Mouse (Mus musculus): ENCODE data around the gene Ehd1. TPM values are rescaled to one million over a fixed set of nuclear protein-coding genes. Genes with fewer than 3 reads are reported as not detected.

Ehd1 gene
- total RNA-seq, 2 experiments from 2014 or later, result 88.2 to 90.2 TPM

DNA sequence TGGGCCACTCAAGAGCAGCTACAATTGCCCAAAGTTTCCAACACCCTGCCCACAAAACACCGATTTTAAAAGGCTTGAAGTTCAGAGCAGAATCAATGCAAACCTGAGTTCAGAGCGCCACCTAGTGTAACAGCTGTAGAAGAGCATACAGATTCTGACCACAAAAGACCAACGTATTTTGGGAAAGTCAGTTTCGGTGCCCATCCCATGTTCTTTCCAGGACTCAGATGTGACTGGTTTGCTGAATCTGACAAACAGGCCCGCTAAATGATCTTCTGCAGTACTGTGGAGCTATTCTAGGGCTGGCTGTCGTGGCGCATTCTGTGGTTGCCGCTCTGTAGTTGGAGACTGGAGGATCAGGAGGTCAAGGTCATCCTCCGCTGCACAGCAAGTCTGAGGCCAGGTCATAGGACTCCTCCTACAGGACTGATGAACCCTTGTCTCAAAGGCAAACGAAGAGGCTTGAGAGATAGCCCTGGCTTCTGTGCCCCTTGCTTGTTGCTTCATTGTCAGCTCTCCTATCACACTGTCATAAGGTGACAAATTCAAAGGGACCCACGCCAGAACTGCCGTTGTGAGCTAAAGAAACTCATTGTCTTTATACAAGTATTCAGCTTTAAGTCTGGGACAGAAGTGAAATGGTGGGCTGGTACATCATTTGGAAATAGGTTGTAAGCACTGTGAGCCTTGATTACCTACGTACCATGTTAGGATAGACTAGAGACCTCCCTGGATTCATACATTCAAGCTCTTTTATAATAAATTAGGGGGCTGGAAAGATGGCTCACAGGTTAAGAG is 55.4 kb downstream of the Ehd1 start:
- no peak for DNase-seq (ENCODE audit: low spot score in 2 of 2)

GRCm38 (mm10) chr19:6333761-6334595 is 57.5 kb downstream of the Ehd1 start:
- no peak for DNase-seq (ENCODE audit: low spot score in 2 of 2)

DNA sequence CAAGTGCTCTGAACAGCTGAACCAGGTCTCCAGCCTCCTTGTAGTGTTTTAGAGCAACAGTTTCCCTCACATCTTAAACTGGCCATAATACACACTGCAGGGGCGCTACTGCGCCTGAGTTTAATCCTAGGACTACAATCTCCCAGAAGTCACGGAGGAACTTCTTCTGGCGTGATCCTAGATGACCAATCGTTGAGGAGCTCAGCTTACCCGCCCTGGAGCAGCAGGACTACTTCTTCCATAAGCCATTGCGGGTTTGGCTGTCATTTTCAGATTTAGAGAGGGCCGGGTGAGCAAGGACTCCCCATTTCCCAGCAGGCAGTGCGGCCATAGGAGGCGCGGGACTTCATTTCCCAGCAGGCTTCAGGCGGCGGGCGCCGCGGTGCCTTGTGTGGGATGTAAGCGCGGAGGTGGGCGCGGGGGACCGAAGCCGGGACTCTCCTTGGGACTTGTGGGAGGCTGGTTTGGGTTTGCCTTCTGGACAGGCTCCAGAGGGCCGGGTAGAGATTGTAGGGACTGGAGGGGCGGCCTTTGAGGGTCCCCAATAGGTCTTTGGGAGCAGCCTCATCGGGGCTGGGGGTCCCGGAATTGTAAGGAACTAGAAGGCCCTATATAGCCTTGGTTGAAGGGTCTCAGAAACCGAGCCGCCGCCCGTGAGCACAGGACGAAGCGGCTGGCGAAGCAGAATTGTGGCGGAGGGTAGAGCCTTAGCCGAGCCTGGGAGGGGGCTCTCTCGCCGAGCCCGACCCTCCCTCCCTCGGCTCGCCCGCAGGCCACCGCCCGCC is 58.3 kb downstream of the Ehd1 start, which contains the start of gene Men1:
Gene Men1 (plus strand): TSS at position 307 of the 785 bp plus-strand sequence.
- DNase-seq (ENCODE audit: low spot score in 2 of 2), result peak; percentile 70 to 83

GRCm38 (mm10) chr19:6335458-6335827 is 58.9 kb downstream of the Ehd1 start:
- DNase-seq (ENCODE audit: low spot score in 2 of 2), result no peak

DNA sequence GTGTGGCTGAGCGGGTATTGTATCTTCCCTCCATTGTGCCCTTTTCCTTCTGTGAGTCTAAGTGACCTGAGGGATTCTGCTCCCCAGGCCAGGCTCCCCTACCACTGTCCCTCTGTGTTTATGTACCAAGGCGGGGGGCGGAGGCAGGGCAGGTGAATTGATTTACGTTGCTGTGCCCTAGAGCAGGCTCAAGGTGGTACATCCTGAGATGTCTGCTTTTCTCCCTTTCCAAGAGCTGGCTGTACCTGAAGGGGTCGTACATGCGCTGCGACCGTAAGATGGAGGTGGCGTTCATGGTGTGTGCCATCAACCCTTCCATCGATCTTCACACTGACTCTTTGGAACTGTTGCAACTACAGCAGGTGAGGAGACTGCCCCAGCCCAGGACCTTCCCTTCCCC is 60.4 kb downstream of the Ehd1 start:
- no peak for DNase-seq (ENCODE audit: low spot score in 2 of 2)

DNA sequence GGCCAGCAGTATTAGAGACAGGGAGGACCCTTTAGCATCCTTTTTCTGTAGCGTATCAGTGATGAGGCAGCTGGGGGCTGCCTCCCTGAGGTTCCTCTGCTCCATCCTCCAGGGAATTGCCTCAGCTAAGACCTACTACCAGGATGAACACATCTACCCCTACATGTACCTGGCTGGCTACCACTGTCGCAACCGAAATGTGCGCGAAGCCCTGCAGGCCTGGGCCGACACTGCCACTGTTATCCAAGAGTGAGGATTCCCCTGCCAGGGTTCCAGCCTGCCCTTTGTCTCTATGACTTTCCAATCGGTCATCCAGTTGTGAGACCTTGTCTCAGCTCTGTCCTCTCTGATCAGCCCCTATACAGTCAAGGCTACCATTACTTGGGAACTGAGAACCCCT is 61.6 kb downstream of the Ehd1 start:
- no peak for DNase-seq (ENCODE audit: low spot score in 2 of 2)

DNA sequence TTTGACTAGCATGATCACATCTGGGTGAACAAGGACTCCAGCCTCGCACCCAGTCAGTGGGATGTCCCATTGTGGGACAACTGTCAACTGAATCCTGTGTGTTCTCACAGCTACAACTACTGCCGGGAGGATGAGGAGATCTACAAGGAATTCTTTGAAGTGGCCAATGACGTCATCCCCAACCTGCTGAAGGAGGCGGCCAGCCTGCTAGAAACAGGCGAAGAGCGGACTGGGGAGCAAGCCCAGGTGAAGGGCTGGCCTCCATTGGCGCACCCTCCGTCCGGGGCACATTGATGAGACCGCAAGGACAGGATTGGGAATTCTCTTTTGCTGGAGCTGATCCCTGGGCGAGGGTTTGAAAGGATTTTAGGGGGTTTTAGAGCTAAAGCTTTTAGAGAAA is 62.2 kb downstream of the Ehd1 start:
- DNase-seq (ENCODE audit: low spot score in 2 of 2), result no peak

DNA sequence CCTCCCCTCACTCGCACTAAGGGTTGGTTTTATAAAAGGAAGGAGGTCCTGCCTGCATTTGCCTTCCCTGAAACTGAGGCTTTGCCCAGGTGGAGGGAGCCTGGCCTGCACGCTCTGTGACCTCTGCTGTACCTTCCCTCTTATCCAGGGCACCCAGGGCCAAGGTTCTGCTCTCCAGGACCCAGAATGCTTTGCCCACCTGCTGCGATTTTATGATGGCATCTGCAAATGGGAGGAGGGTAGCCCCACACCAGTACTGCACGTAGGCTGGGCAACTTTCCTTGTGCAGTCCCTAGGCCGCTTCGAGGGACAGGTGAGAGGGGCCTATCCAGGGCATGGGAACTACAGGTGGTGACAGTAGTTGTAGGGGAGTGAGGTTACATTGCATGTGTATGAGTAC is 62.7 kb downstream of the Ehd1 start:
- DNase-seq (ENCODE audit: low spot score in 2 of 2), result no peak

- DNase-seq (ENCODE audit: low spot score in 2 of 2), result no peak
Observed at GRCm38 (mm10) chr19:6339890-6340504, 63.5 kb downstream of the Ehd1 start.

DNA sequence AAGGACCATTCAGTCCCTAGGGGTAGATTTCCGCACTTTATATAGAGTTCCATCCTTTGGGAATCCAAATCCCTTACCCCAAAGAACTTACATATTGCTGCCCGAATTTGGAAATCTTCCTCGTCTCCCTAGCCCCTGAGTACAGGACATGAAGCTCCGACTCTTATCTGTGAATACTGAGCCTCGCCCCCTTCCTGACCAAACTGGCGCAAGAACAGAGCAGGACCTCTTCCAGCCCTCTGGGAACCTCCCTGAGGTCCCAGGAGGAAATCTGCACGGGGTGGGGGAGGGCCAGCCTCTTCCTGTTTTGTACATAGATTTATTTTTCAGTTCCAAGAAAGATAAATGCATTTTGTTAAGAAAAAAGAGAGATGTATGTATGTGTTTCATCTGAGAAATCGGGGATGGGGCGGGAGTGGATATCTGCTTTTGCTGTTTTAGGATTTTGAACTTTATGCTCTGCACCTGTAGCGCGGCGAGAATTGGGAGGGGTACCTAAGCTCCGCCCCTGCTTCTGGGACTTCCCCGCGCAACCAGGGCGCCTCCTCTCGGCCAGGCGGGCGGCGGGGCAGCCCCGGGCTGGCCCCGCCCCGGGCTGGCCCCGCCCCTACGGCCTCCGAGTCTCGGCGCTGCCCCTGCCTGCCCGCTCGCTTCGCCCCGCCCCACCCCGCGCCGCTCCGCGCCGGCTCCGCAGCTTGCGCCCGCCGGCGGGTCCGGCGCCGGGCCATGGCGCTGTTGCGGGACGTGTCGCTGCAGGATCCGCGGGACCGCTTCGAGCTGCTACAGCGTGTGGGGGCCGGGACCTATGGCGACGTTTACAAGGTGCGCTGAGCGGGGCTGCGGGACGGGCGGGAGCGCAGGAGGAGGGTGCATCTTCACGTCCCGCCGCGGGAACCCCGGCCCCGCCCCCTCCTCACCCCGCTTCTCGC is 64.3 kb downstream of the Ehd1 start, which contains the start of gene Map4k2:
Gene Map4k2 (plus strand): TSS at position 612 of the 929 bp plus-strand sequence.
- peak; percentile 77 to 79 for DNase-seq (ENCODE audit: low spot score in 2 of 2)

- DNase-seq (ENCODE audit: low spot score in 2 of 2), result no peak
Observed at GRCm38 (mm10) chr19:6341453-6342077, 65.0 kb downstream of the Ehd1 start.

DNA sequence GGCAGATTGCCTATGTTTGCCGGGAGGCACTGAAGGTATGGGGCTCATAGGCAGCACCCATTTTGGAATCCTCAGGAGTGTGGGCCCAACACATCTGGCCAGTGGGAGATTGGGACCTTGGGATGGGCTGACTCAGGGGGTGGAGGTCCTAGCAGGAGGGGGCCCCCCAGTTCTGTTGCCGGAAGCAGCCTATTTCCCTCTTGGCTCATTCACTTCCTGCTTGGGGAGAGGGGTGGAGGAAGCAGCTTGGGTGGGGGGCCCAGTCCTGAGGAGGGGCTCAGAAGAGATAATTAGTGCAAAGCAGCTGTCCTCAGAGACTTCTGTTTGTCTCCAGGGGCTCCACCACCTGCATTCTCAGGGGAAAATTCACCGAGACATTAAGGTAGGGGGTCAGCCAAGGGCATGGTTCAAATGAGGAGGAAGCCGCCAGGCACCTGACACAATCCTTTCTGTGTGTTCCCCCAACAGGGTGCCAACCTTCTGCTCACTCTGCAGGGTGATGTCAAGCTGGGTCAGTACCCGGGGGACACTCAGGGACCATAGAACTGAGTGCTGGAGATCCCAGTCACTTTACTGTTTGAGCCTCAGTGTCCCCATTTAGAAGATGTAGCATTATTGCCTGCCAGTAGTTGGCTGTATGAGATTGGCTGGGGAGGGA is 65.9 kb downstream of the Ehd1 start:
- no peak for DNase-seq (ENCODE audit: low spot score in 2 of 2)

DNA sequence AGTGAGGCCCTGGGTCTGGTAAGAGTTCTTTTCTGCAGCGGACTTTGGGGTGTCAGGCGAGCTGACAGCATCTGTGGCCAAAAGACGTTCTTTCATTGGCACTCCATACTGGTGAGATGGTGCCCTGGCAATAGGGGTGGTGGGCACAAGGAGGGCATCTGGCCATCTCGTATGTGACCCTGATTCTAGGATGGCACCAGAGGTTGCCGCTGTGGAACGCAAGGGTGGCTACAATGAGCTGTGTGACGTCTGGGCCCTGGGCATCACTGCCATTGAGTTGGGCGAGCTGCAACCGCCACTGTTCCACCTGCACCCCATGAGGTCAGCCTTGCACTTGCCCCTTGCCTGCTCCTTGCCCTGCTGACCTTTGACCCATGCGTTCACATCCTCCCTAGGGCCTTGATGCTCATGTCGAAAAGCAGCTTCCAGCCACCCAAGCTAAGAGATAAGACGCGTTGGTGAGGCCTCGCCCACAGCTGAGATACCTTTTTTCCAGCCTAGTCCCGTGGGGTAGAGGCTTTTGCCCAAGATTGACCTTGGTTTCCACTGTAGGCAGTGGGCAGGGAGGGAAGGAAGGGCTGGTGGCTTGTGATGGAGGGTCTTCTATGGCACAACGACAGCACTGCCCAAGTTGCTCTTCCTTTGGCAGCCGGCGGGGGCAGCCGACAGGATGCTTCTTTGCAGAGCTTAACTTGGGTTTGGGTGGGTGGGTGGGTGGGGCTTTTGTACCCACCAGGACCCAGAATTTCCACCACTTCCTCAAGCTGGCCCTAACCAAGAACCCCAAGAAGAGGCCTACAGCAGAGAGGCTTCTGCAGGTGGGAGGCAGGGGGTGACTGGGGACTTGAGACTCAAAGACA is 66.8 kb downstream of the Ehd1 start:
- no peak for DNase-seq (ENCODE audit: low spot score in 2 of 2)

DNA sequence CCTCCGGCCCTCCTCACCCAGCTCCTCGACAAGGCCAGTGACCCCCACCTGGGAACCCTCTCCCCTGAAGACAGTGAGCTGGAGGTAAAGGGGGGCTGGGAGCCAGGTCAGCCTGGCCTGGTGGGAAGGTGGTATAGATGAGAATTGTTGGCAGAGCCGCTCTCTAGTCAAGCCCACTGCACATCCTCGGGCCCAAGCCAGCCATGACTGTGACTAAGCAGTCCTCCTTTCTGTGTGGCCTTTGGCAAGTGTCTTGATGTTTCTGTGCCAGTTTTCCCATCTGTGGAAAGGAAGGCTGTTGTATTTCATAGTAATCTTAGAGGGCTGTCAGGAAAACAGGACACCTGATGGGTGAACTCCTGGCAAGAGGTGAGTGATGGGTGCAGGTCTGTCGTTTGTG is 67.5 kb downstream of the Ehd1 start:
- no peak for DNase-seq (ENCODE audit: low spot score in 2 of 2)

- no peak for DNase-seq (ENCODE audit: low spot score in 2 of 2)
Observed at GRCm38 (mm10) chr19:6346023-6346422, 69.5 kb downstream of the Ehd1 start.

DNA sequence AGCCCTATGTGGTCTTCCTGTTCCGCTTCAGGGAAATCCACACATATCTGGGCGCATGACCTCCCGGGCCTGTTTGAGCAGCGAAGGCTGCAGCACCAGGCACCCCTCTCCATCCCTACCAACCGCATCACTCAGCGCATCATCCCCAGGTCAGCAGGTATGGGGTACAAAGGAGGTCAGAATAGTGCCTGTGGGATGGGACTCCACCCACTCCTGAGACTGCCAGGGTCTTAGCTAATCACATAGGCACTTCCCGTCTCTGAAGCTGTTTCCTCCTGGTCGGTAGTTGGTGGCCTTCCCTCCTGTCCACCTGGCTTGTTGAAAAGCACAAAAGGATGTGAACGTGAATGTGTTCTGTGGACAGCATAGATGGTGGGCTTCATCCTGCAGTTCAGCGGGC is 70.1 kb downstream of the Ehd1 start:
- DNase-seq (ENCODE audit: low spot score in 2 of 2), result no peak

GRCm38 (mm10) chr19:6347615-6348014 is 71.1 kb downstream of the Ehd1 start:
- DNase-seq (ENCODE audit: low spot score in 2 of 2), result no peak

DNA sequence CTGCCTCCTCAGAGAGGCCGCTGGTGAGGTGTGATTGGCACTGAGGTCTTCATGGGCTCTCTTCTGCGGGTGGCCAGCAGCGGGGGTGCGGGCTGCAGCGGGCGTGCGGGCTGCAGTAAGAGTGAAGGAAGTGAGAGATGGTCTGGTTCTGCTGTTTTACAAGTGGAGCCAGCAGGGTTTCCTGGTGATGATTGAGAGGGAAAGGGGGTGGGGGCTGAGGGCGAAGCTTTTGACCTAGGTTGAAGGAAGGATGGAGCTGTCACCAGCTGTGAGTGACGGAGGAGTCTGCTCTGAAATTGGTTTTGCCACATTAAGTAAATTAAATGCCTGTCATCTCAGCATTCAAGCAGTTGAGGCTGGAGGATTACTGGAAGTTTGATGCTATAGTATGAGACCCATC is 72.2 kb downstream of the Ehd1 start:
- no peak for DNase-seq (ENCODE audit: low spot score in 2 of 2)

All from adrenal gland, postnatal 4 days (tissue).